17 mouse cellular contexts compared by ENCODE assay signal in genomic region chr6:89615373-89615755, GRCm38 (mm10). TPM values are rescaled to one million over a fixed set of nuclear protein-coding genes. Genes with fewer than 3 reads are reported as not detected.
DNase-seq lines count a peak whose midpoint lies in the region; ATAC-seq lines count a peak whose summit lies in the region.
"Had no signal": no experiment of that assay in that cellular context is flagged by ENCODE, and none has a peak within 500 bp of the region (broad histone marks: within the 10 kb centered on the region; RNA-seq: fewer than 3 reads in every experiment).

No protein-coding gene starts in this region.

- WGBS in heart, embryonic 10.5 days = 53% methylated on average over 7 of the region's 7 CpGs
- 46% methylated on average over 7 of the region's 7 CpGs for WGBS in forebrain, embryonic 13.5 days
- WGBS in hindbrain, embryonic 14.5 days = 21% methylated on average over 7 of the region's 7 CpGs

- H3K4me3 ChIP-seq in heart, embryonic 10.5 days = no peak overlapping the region
- no peak overlapping the region for H3K4me3 ChIP-seq in forebrain, embryonic 13.5 days
- no peak overlapping the region for H3K4me3 ChIP-seq in hindbrain, embryonic 14.5 days (replicated peaks; ENCODE audit: low read length)
- H3K4me3 ChIP-seq: heart, embryonic 12.5 days; liver, embryonic 13.5 days had no signal

- H3K27ac ChIP-seq in heart, embryonic 10.5 days = no peak overlapping the region
- H3K27ac ChIP-seq in forebrain, embryonic 13.5 days = peak overlapping the region; percentile 95; the same call in 1 of the 2 replicates
- peak overlapping the region; percentile 93; the same call in 1 of the 2 replicates for H3K27ac ChIP-seq in hindbrain, embryonic 14.5 days
- H3K27ac ChIP-seq: liver, embryonic 13.5 days had no signal

- no peaks in the 10 kb centered on the region for H3K36me3 ChIP-seq in heart, embryonic 10.5 days
- no peaks in the 10 kb centered on the region for H3K36me3 ChIP-seq in forebrain, embryonic 13.5 days (ENCODE audit: poor library complexity, severe bottlenecking)
- no peaks in the 10 kb centered on the region for H3K36me3 ChIP-seq in hindbrain, embryonic 14.5 days (replicated peaks; ENCODE audit: control insufficient read depth, insufficient read depth)
- H3K36me3 ChIP-seq: heart, embryonic 12.5 days; liver, embryonic 13.5 days had no signal

- H3K27me3 ChIP-seq in heart, embryonic 10.5 days (ENCODE audit: insufficient read depth, poor library complexity, severe bottlenecking) = no peaks in the 10 kb centered on the region
- H3K27me3 ChIP-seq in forebrain, embryonic 13.5 days = no peaks in the 10 kb centered on the region
- H3K27me3 ChIP-seq in hindbrain, embryonic 14.5 days (ENCODE audit: control insufficient read depth, insufficient read depth, low read length) = no peaks in the 10 kb centered on the region
- H3K27me3 ChIP-seq: heart, embryonic 12.5 days; liver, embryonic 13.5 days had no signal

- ATAC-seq in forebrain, embryonic 13.5 days = no peak
- ATAC-seq in hindbrain, embryonic 14.5 days (ENCODE audit: low FRiP score) = no peak

- DNase-seq in heart, embryonic 10.5 days (ENCODE audit: low spot score) = peak; percentile 64
- no peak for DNase-seq in heart, adult 18-20 months
- no peak for DNase-seq in hindbrain, embryonic 14.5 days (ENCODE audit: low spot score)
- peak; percentile 31 to 46 for DNase-seq in kidney, postnatal 36 days
- DNase-seq in ovary, adult 18-20 months (ENCODE audit: low spot score) = no peak
- DNase-seq in yolk sac, embryonic 10.5 days (ENCODE audit: low spot score) = no peak
- DNase-seq in retina, postnatal 1 day = no peak
- DNase-seq: adrenal gland, adult 8-10 months; cerebellum, adult 8-10 months; gastrocnemius, postnatal 10 days; heart, postnatal 4 days; liver, embryonic 13.5 days; lung, postnatal 10 days; right cerebral cortex, postnatal 25 days; thymus, adult 18-20 months had no signal

- H3K4me1 ChIP-seq in heart, embryonic 10.5 days = peaks cover 8% of the 10 kb centered on the region; the same call in 1 of the 2 replicates
- peaks cover 32% of the 10 kb centered on the region for H3K4me1 ChIP-seq in forebrain, embryonic 13.5 days
- peaks cover 26% of the 10 kb centered on the region for H3K4me1 ChIP-seq in hindbrain, embryonic 14.5 days (replicated peaks; ENCODE audit: control insufficient read depth, insufficient read depth, low read length)
- H3K4me1 ChIP-seq: heart, embryonic 12.5 days; liver, embryonic 13.5 days had no signal

- H3K9ac ChIP-seq in forebrain, embryonic 13.5 days = 0 out of 2 replicates have a peak overlapping the region, but pooled peaks have one; percentile 13
- no peak overlapping the region for H3K9ac ChIP-seq in hindbrain, embryonic 14.5 days
- H3K9ac ChIP-seq: heart, embryonic 12.5 days; liver, embryonic 13.5 days had no signal

- no peak overlapping the region for H3K4me2 ChIP-seq in forebrain, embryonic 13.5 days
- H3K4me2 ChIP-seq in hindbrain, embryonic 14.5 days (replicated peaks) = no peak overlapping the region
- H3K4me2 ChIP-seq: heart, embryonic 12.5 days; liver, embryonic 13.5 days had no signal

- no peaks in the 10 kb centered on the region for H3K9me3 ChIP-seq in heart, embryonic 10.5 days
- no peaks in the 10 kb centered on the region for H3K9me3 ChIP-seq in forebrain, embryonic 13.5 days (replicated peaks)
- no peaks in the 10 kb centered on the region for H3K9me3 ChIP-seq in hindbrain, embryonic 14.5 days (ENCODE audit: control insufficient read depth, low read length)
- H3K9me3 ChIP-seq: heart, embryonic 12.5 days; liver, embryonic 13.5 days had no signal

RNA-seq across cellular contexts. Expression of gene Chchd6, which starts 19.9 kb away (rescaled TPM):
- polyA plus RNA-seq in heart, embryonic 10.5 days (2016; fragmentation: Nextera tagmentation; extraction: Ambion mirVana) = 51.1 TPM in 2 replicates
- 10 to 100 TPM; 11.8 to 12.3 TPM for total RNA-seq in heart, adult 18-20 months (2021)
- 108 and 121 TPM in 2 replicates for polyA plus RNA-seq in forebrain, embryonic 13.5 days (2015; fragmentation: Nextera tagmentation; extraction: Ambion mirVana)
- 175 and 176 TPM in 2 replicates for polyA plus RNA-seq in hindbrain, embryonic 14.5 days (2014; fragmentation: Nextera tagmentation; extraction: Ambion mirVana)

RNA-seq across cellular contexts. Expression of gene Txnrd3, which starts 28.4 kb away (rescaled TPM):
- 8.7 and 10.3 TPM in 2 replicates for polyA plus RNA-seq in heart, embryonic 10.5 days (2016; fragmentation: Nextera tagmentation; extraction: Ambion mirVana)
- 10 to 100 TPM; 14.6 to 17.1 TPM for total RNA-seq in heart, adult 18-20 months (2021)
- polyA plus RNA-seq in forebrain, embryonic 13.5 days (2015; fragmentation: Nextera tagmentation; extraction: Ambion mirVana) = 7.6 and 9.1 TPM in 2 replicates
- 16.0 and 17.1 TPM in 2 replicates for polyA plus RNA-seq in hindbrain, embryonic 14.5 days (2014; fragmentation: Nextera tagmentation; extraction: Ambion mirVana)

Comparison
In these comparisons a context has a peak if more than half of its experiments do, and no peak if none do; other contexts are left out.
1. DNase-seq: peak in heart, embryonic 10.5 days (single experiment) and kidney, postnatal 36 days (2 of 2); none in heart, adult 18-20 months (0 of 2), hindbrain, embryonic 14.5 days (single experiment), ovary, adult 18-20 months (single experiment), yolk sac, embryonic 10.5 days (single experiment) and retina, postnatal 1 day (single experiment).